Mouse (Mus musculus) brown adipose tissue, adult 24 weeks (tissue): ENCODE measurements around the gene Sowahc. TPM values are rescaled to one million over a fixed set of nuclear protein-coding genes. Genes with fewer than 3 reads are reported as not detected.
A peak's percentile ranks its signal among the peaks of the same experiment; 100 is the strongest.

ENCODE experiments used
- H3K27ac ChIP-seq: fragments of 200-500 bp; replicated peaks from 2 replicates; pipeline ENCODE4 v1.5.1; 2012; ENCODE audit warnings: low read depth, mild to moderate bottlenecking, low read length
- H3K4me1 ChIP-seq: fragments of 200-500 bp; 2 replicates; pipeline ENCODE4 v1.6.1; 2012; ENCODE audit warnings: low read length, mixed read lengths; ENCODE audit not compliant: control insufficient read depth, insufficient read depth, insufficient read length
- H3K4me3 ChIP-seq: fragments of 200-500 bp; 2 replicates; pipeline ENCODE4 v1.5.1; 2012; ENCODE audit warnings: low read depth, mild to moderate bottlenecking, low read length, moderate library complexity; ENCODE audit not compliant: insufficient read depth
- polyA plus RNA-seq: library from polyadenylated mRNA; stranded (reverse); fragments of >200 nt; gene quantifications from 2 replicates; pipeline ENCODE4 v1.2.4, GENCODE M21; 2012; ENCODE audit not compliant: missing spikeins, insufficient read depth, insufficient read length

Gene Sowahc
- polyA plus RNA-seq, 1 experiment: 24.0 TPM

GRCm38 (mm10) chr10:59266097-59266496 lies 44.3 kb downstream of the Sowahc start:
- Histone ChIP-seq H3K4me3 (no peak overlapping the region), H3K27ac (peak overlapping the region; percentile 46), H3K4me1 (peaks cover 20% of the 10 kb centered on the region)

- H3K4me3 ChIP-seq: no peak overlapping the region
- no peak overlapping the region for H3K27ac ChIP-seq
- H3K4me1 ChIP-seq: peaks cover 13% of the 10 kb centered on the region
These were observed 45.5 kb downstream of the Sowahc start for GRCm38 (mm10) chr10:59267275-59267674.

- Histone ChIP-seq H3K4me1 (peaks cover 10% of the 10 kb centered on the region), H3K27ac (no peak overlapping the region), H3K4me3 (no peak overlapping the region)
These were observed 46.4 kb downstream of the Sowahc start for GRCm38 (mm10) chr10:59268109-59268508.

GRCm38 (mm10) chr10:59268754-59269153 lies 47.0 kb downstream of the Sowahc start:
- Histone ChIP-seq H3K4me3 (no peak overlapping the region), H3K27ac (no peak overlapping the region), H3K4me1 (peaks cover 10% of the 10 kb centered on the region)

GRCm38 (mm10) chr10:59275745-59276144 lies 54.0 kb downstream of the Sowahc start:
- peaks cover 7% of the 10 kb centered on the region for H3K4me1 ChIP-seq
- no peak overlapping the region for H3K27ac ChIP-seq
- H3K4me3 ChIP-seq: no peak overlapping the region

Other genes starting within 250 kb of the Sowahc start
- 25.7 and 37.1 TPM in 2 replicates for gene Sept10, start 106 bp upstream of the Sowahc start, polyA plus RNA-seq
- 13.4 and 49.0 TPM in 2 replicates for gene P4ha1, start 101.3 kb downstream of the Sowahc start, polyA plus RNA-seq
- gene Gm10273, start 173.7 kb downstream of the Sowahc start, polyA plus RNA-seq: 157 and 189 TPM in 2 replicates
- not detected in 2 replicates for gene Pla2g12b, start 181.7 kb downstream of the Sowahc start, polyA plus RNA-seq
- gene Oit3, start 219.8 kb downstream of the Sowahc start, polyA plus RNA-seq: not detected in 2 replicates